Mouse (Mus musculus): ENCODE data around the gene Hoxc10. TPM values are rescaled to one million over a fixed set of nuclear protein-coding genes. Genes with fewer than 3 reads are reported as not detected.

Hoxc10 gene
- polyA plus RNA-seq, 1 experiment from 2014 or later: not detected

DNA sequence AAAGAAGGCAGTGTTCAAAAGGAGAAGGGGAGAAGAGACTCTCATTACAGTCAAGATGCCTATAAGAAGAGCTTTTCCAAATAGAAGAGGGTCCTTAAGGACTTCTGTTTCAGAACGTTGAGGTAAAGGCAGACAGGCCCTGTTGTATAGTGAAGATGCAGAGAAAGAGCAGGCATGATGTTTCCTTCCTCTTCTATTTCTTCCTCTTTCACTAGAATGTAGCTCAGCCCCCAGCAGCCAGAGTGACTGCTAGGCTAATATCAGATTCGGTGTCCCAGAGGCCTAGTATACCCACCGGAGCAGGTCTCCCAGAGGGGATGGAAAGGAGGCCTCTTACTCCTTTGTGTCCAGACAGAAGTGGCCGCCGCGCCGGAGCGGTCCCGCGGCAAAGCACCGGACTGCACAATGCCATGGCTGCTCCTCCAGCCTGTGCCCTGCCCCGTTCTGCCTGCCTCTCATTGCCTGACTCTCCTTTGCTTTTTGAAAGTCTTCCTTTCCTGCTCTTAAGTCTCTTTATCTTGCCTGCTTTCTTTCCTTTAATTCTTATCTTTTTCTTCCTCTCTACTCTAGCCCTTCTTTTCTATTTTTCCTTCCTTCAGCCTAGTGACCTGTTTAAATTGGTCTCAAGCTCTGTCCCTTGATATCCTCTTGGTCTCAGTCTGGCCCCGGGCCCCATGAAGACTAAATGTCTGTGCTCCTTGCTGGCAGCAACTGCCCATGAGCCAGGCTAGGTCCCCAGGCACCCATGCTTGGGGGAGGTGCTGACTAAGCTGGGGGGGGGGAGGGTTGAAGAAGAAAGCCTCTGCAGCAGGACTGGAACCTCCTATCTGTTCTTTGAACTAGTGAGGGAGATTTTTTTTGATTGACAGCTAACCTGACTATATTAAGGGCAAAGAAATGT is 12.3 kb downstream of the Hoxc10 start:
- Histone ChIP-seq H3K9me3 (ENCODE audit: control insufficient read depth, low read length) (no peaks in the 10 kb centered on the region), H3K4me3 (ENCODE audit: low read depth, low read length) (no peak overlapping the region), H3K9ac (ENCODE audit: low read length) (no peak overlapping the region), H3K4me2 (ENCODE audit: low read depth, low read length, severe bottlenecking) (no peak overlapping the region), H3K36me3 (ENCODE audit: control insufficient read depth, insufficient read depth, low read length) (no peaks in the 10 kb centered on the region), H3K27me3 (ENCODE audit: control insufficient read depth, insufficient read depth, low read length) (peaks cover 97% of the 10 kb centered on the region), H3K4me1 (replicated peaks; ENCODE audit: control insufficient read depth, insufficient read depth, low read length) (peaks cover 2% of the 10 kb centered on the region; the same call in 1 of the 2 replicates), H3K27ac (ENCODE audit: low read depth, low read length) (no peak overlapping the region)
- ATAC-seq (replicated peaks; ENCODE audit: low FRiP score) (no peak), DNase-seq (ENCODE audit: low spot score) (no peak)
- WGBS: 1% methylated on average over 13 of the region's 13 CpGs

DNA sequence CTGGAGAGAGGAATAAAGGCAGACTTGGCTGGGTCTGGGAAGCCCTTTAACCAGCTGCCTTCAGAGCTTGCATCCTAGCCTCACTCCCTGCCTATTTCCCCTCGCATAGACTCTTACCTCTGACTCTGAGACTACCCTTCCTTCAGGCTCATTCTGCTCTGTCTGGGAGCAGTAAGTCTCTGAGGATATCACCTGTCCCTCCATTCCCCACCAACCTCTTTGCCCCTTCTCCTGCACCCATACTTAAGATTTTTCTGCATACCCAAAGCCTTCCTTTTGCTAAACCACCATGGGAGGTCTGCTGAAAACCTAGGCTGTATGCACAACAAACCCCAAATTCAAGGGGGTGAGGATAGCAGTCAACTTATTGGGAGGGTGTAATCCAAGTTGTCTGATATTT is 13.3 kb downstream of the Hoxc10 start:
- Histone ChIP-seq H3K4me2 (ENCODE audit: low read depth, low read length, severe bottlenecking) (no peak overlapping the region), H3K27ac (ENCODE audit: low read depth, low read length) (no peak overlapping the region), H3K4me1 (replicated peaks; ENCODE audit: control insufficient read depth, insufficient read depth, low read length) (peaks cover 2% of the 10 kb centered on the region; the same call in 1 of the 2 replicates), H3K36me3 (ENCODE audit: control insufficient read depth, insufficient read depth, low read length) (no peaks in the 10 kb centered on the region), H3K9ac (ENCODE audit: low read length) (no peak overlapping the region), H3K27me3 (ENCODE audit: control insufficient read depth, insufficient read depth, low read length) (peaks cover 99% of the 10 kb centered on the region), H3K4me3 (ENCODE audit: low read depth, low read length) (no peak overlapping the region), H3K9me3 (ENCODE audit: control insufficient read depth, low read length) (no peaks in the 10 kb centered on the region)
- ATAC-seq (replicated peaks; ENCODE audit: low FRiP score): no peak
- no peak for DNase-seq (ENCODE audit: low spot score)
- 0% methylated on average over 1 of the region's 1 CpGs for WGBS

DNA sequence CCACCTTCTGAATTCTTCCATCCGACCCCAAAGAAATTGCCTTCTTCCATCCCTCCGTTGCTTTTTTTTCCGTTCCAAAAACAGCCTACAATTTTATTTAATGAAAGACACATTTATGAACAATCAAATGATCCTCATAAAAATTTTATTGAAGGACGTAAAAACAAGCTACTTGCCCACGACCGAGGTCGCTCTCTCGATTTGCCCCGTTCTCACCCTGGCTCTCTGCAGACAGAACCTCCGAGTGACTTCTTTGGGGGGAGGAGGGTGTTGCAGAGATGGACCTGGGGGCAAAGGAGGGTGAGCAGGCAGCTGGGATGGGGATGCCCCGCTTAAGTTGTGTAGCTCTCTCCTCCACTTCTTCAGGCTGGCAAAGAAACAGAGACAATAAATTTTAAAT is 13.8 kb downstream of the Hoxc10 start:
- H3K4me1 ChIP-seq (replicated peaks; ENCODE audit: control insufficient read depth, insufficient read depth, low read length): peaks cover 2% of the 10 kb centered on the region; the same call in 1 of the 2 replicates
- no peak overlapping the region for H3K4me3 ChIP-seq (ENCODE audit: low read depth, low read length)
- H3K4me2 ChIP-seq (ENCODE audit: low read depth, low read length, severe bottlenecking): no peak overlapping the region
- no peak overlapping the region for H3K9ac ChIP-seq (ENCODE audit: low read length)
- H3K36me3 ChIP-seq (ENCODE audit: control insufficient read depth, insufficient read depth, low read length): no peaks in the 10 kb centered on the region
- no peak overlapping the region for H3K27ac ChIP-seq (ENCODE audit: low read depth, low read length)
- H3K9me3 ChIP-seq (ENCODE audit: control insufficient read depth, low read length): no peaks in the 10 kb centered on the region
- WGBS: 3% methylated on average over 11 of the region's 11 CpGs
- no peak for DNase-seq (ENCODE audit: low spot score)
- H3K27me3 ChIP-seq (ENCODE audit: control insufficient read depth, insufficient read depth, low read length): peaks cover 99% of the 10 kb centered on the region
- no peak for ATAC-seq (replicated peaks; ENCODE audit: low FRiP score)

GRCm38 (mm10) chr15:102980912-102981311 is 14.3 kb downstream of the Hoxc10 start:
- WGBS: under 1% methylated on average over 14 of the region's 14 CpGs
- Histone ChIP-seq H3K9me3 (ENCODE audit: control insufficient read depth, low read length) (no peaks in the 10 kb centered on the region), H3K9ac (ENCODE audit: low read length) (no peak overlapping the region), H3K27ac (ENCODE audit: low read depth, low read length) (no peak overlapping the region), H3K4me3 (ENCODE audit: low read depth, low read length) (no peak overlapping the region), H3K27me3 (ENCODE audit: control insufficient read depth, insufficient read depth, low read length) (peaks cover 99% of the 10 kb centered on the region), H3K36me3 (ENCODE audit: control insufficient read depth, insufficient read depth, low read length) (no peaks in the 10 kb centered on the region), H3K4me2 (ENCODE audit: low read depth, low read length, severe bottlenecking) (peak overlapping the region; percentile 28; the same call in 1 of the 2 replicates), H3K4me1 (replicated peaks; ENCODE audit: control insufficient read depth, insufficient read depth, low read length) (peaks cover 2% of the 10 kb centered on the region; the same call in 1 of the 2 replicates)
- DNase-seq (ENCODE audit: low spot score): no peak
- no peak for ATAC-seq (replicated peaks; ENCODE audit: low FRiP score)

- WGBS: under 1% methylated on average over 88 of the region's 88 CpGs
- H3K27me3 ChIP-seq (ENCODE audit: control insufficient read depth, insufficient read depth, low read length): peaks cover 99% of the 10 kb centered on the region
- 0 out of 2 replicates have a peak, but pooled peaks have one; percentile 39 for ATAC-seq (replicated peaks; ENCODE audit: low FRiP score)
- H3K27ac ChIP-seq (ENCODE audit: low read depth, low read length): no peak overlapping the region
- H3K9me3 ChIP-seq (ENCODE audit: control insufficient read depth, low read length): no peaks in the 10 kb centered on the region
- no peak overlapping the region for H3K9ac ChIP-seq (ENCODE audit: low read length)
- DNase-seq (ENCODE audit: low spot score): no peak
- peak overlapping the region; percentile 28 for H3K4me2 ChIP-seq (ENCODE audit: low read depth, low read length, severe bottlenecking)
- H3K4me1 ChIP-seq (replicated peaks; ENCODE audit: control insufficient read depth, insufficient read depth, low read length): peaks cover 2% of the 10 kb centered on the region; the same call in 1 of the 2 replicates
- H3K36me3 ChIP-seq (ENCODE audit: control insufficient read depth, insufficient read depth, low read length): no peaks in the 10 kb centered on the region
- peak overlapping the region; percentile 21 for H3K4me3 ChIP-seq (ENCODE audit: low read depth, low read length)
These were observed 15.0 kb downstream of the Hoxc10 start for GRCm38 (mm10) chr15:102981379-102982288.

DNA sequence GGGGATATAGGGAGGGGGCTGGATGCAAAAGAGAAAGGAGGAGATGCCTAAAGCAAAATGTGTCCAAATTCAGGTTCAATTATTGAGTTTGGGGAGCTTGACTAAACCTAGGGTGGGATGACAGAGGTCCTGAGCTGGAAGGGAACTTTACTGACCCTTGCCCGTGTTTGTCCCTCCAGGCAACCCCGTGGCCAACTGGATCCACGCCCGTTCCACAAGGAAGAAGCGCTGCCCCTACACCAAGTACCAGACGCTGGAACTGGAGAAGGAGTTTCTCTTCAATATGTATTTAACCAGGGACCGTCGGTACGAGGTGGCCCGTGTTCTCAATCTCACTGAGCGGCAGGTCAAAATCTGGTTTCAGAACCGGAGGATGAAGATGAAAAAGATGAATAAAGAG is 17.1 kb downstream of the Hoxc10 start:
- no peak overlapping the region for H3K27ac ChIP-seq (ENCODE audit: low read depth, low read length)
- DNase-seq (ENCODE audit: low spot score): no peak
- H3K4me2 ChIP-seq (ENCODE audit: low read depth, low read length, severe bottlenecking): no peak overlapping the region

GRCm38 (mm10) chr15:102984521-102984920 is 17.9 kb downstream of the Hoxc10 start:
- H3K27ac ChIP-seq (ENCODE audit: low read depth, low read length): no peak overlapping the region
- peaks cover 2% of the 10 kb centered on the region; the same call in 1 of the 2 replicates for H3K4me1 ChIP-seq (replicated peaks; ENCODE audit: control insufficient read depth, insufficient read depth, low read length)
- H3K36me3 ChIP-seq (ENCODE audit: control insufficient read depth, insufficient read depth, low read length): no peaks in the 10 kb centered on the region
- under 1% methylated on average over 10 of the region's 10 CpGs for WGBS
- no peak overlapping the region for H3K4me3 ChIP-seq (ENCODE audit: low read depth, low read length)
- DNase-seq (ENCODE audit: low spot score) (no peak), ATAC-seq (replicated peaks; ENCODE audit: low FRiP score) (no peak)
- no peaks in the 10 kb centered on the region for H3K9me3 ChIP-seq (ENCODE audit: control insufficient read depth, low read length)
- H3K27me3 ChIP-seq (ENCODE audit: control insufficient read depth, insufficient read depth, low read length): peaks cover 99% of the 10 kb centered on the region
- H3K9ac ChIP-seq (ENCODE audit: low read length): no peak overlapping the region
- no peak overlapping the region for H3K4me2 ChIP-seq (ENCODE audit: low read depth, low read length, severe bottlenecking)

More for the DNA sequence above, 17.1 kb downstream of the Hoxc10 start:
- Histone ChIP-seq H3K9me3 (ENCODE audit: control insufficient read depth, low read length) (no peaks in the 10 kb centered on the region), H3K4me3 (ENCODE audit: low read depth, low read length) (no peak overlapping the region), H3K36me3 (ENCODE audit: control insufficient read depth, insufficient read depth, low read length) (no peaks in the 10 kb centered on the region), H3K4me1 (replicated peaks; ENCODE audit: control insufficient read depth, insufficient read depth, low read length) (peaks cover 2% of the 10 kb centered on the region; the same call in 1 of the 2 replicates), H3K9ac (ENCODE audit: low read length) (no peak overlapping the region), H3K27me3 (ENCODE audit: control insufficient read depth, insufficient read depth, low read length) (peaks cover 99% of the 10 kb centered on the region)
- under 1% methylated on average over 12 of the region's 12 CpGs for WGBS
- ATAC-seq (replicated peaks; ENCODE audit: low FRiP score): no peak

GRCm38 (mm10) chr15:102984925-102985324 is 18.3 kb downstream of the Hoxc10 start:
- H3K9me3 ChIP-seq (ENCODE audit: control insufficient read depth, low read length): no peaks in the 10 kb centered on the region
- H3K27ac ChIP-seq (ENCODE audit: low read depth, low read length): no peak overlapping the region
- H3K9ac ChIP-seq (ENCODE audit: low read length): no peak overlapping the region
- no peak for ATAC-seq (replicated peaks; ENCODE audit: low FRiP score)
- H3K36me3 ChIP-seq (ENCODE audit: control insufficient read depth, insufficient read depth, low read length): no peaks in the 10 kb centered on the region
- H3K4me1 ChIP-seq (replicated peaks; ENCODE audit: control insufficient read depth, insufficient read depth, low read length): peaks cover 2% of the 10 kb centered on the region; the same call in 1 of the 2 replicates
- WGBS: 3% methylated on average over 3 of the region's 3 CpGs
- no peak overlapping the region for H3K4me2 ChIP-seq (ENCODE audit: low read depth, low read length, severe bottlenecking)
- H3K27me3 ChIP-seq (ENCODE audit: control insufficient read depth, insufficient read depth, low read length): peaks cover 99% of the 10 kb centered on the region
- no peak overlapping the region for H3K4me3 ChIP-seq (ENCODE audit: low read depth, low read length)
- no peak for DNase-seq (ENCODE audit: low spot score)
